Mouse (Mus musculus) adrenal gland, postnatal 4 days (tissue): ENCODE results near the gene Smim20. TPM values are rescaled to one million over a fixed set of nuclear protein-coding genes. Genes with fewer than 3 reads are reported as not detected.

Source experiments
- DNase-seq, 2 experiments: peaks; one replicate each; pipeline ENCODE4 v3.0.0; 2021 to 2022; ENCODE audit warnings: low spot score in 2 of 2, mixed read lengths in 2 of 2
- total RNA-seq, 2 experiments: library from RNA; stranded (reverse); gene quantifications; 2 replicates each; pipeline ENCODE4 v1.2.3; 2021

Gene Smim20
- total RNA-seq, 2 experiments from 2014 or later, result 66.2 to 71.2 TPM

DNA sequence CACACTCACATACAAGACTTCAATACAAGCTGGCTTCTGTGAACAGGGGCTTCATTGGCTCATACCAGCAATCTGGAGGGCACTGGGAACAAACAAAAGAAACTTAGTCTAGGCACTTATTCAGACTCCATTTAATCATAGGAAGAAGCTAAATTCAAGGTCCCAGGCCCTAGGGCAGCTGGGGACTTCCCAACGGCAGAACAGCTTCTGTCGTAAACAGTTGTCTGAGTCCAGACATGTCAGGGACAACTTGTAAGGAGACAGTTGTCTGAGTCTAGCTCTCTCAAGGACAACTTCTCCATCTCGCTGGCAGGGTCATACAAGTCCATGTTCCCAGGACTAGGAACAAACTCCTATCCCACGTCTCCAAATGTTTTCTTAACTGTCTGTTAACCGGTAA lies 2.8 kb upstream of the Smim20 start:
- no peak for DNase-seq

DNA sequence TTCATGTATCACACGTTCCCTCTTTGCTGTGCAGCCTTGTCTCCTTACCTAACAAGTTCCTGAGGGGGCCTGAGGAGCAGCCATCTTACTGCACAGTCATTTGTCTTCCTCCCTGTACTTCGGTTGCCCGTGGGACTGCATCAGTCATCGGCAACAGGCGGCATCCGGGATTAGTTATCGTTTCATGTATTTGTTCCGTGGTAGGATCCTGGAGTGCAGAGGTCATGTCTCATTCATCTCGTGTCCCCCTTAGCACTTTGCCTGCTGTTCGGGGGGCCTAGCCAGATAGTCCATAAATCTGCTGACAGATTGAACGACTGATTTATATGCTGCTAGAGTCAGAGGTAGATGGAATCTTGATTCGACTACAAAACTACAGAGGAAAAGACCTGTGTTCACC lies 1.1 kb upstream of the Smim20 start:
- no peak for DNase-seq

GRCm38 (mm10) chr5:53266181-53266580 lies 702 bp upstream of the Smim20 start:
- DNase-seq, result no peak

DNA sequence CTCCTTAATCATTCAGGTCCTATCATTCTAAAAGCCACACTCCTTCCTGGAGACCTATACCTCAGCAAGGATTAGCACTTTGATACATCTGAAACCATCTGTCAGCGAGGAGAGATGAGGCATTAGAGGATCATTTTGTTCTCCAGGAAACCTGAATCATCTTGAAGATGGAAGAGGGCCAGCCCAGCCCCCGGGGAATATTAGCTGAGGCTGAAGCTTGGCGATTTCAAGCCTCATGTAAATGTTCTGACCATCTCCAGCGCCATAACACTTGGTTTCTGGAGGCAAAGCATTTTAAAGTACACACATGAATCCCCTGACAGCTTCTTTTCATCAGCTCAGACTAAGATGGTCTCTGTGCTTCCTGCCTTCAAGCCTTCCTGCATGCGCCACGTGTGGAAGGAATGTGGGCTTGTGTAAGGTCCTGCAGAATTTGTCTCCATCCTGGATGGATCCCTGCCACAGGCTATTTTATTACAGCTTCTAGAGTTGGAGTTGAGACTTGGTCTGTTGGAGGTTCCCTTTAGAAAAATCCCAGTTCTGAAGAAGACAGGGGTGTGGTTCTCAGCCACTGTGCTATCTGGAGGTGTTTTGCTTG lies 1.3 kb downstream of the Smim20 start:
- no peak for DNase-seq

- no peak for DNase-seq
Observed at GRCm38 (mm10) chr5:53269799-53270198, 2.9 kb downstream of the Smim20 start.

- no peak for DNase-seq
Observed at GRCm38 (mm10) chr5:53270947-53271711, 4.2 kb downstream of the Smim20 start.

- no peak for DNase-seq
Observed at GRCm38 (mm10) chr5:53272626-53273025, 5.7 kb downstream of the Smim20 start.

- DNase-seq, result no peak
Observed at GRCm38 (mm10) chr5:53273699-53274430, 7.0 kb downstream of the Smim20 start.

- no peak for DNase-seq
Observed at GRCm38 (mm10) chr5:53274811-53275355, 8.0 kb downstream of the Smim20 start.

GRCm38 (mm10) chr5:53275376-53275775 lies 8.5 kb downstream of the Smim20 start:
- no peak for DNase-seq

DNA sequence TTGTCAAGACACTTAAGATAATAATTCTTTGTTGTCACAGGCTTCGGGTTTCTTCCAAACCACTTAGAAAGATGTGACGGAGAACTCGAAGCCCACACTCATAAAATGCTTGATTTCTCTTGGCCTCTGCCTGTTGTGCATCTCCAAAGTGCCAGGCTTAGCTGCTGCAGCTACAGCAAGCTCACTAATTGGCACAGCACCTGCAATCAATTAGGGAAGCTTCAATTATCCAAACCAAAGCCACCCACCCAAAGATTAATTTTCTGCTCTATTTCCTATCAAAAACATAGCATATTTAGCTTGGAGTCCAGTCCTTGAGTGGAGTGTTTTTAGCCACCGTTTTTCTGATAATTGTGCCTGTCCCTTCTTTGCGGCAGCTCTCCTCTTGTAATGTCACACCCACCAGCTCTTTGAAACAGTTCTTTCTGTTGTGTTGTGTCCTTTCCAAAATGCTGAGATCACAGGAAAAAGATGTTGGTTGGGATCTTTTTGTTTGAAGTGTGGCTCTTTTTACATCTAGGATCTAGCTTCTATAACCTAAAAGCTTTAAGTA lies 9.7 kb downstream of the Smim20 start:
- no peak for DNase-seq

- DNase-seq, result no peak
Observed at GRCm38 (mm10) chr5:53277716-53278263, 10.9 kb downstream of the Smim20 start.

DNA sequence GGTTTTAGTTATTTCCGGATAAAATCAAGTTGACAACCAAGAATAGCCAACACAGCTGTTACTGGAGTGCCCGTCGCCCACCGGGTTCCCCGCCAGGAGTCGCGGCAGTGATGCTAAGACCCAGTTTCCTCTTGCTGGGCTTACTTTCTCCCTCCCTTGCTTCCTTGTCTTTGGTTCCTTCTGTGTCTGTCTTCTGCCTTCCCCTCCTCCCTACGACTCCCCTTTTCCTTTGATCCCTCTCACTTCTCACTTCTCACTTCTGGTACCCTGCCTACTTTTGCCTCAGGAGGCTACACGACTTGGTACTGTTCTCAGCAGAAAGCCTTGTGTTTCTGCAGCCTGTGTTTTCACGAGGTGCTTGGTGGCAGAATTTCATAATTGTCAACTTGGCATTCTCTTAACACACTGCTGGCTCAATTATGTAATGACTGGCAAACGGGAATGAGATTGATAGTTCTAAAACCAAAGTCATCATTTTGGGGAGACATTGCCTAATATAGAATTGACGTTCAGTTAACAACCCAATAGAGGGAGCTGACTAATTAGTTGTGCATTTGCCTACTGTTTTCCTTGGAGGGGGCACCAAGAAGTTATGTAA lies 12.4 kb downstream of the Smim20 start:
- no peak for DNase-seq

- DNase-seq, result no peak
Observed at GRCm38 (mm10) chr5:53282487-53282886, 15.6 kb downstream of the Smim20 start.

GRCm38 (mm10) chr5:53286406-53286805 lies 19.5 kb downstream of the Smim20 start:
- DNase-seq, result no peak

GRCm38 (mm10) chr5:53289438-53289837 lies 22.6 kb downstream of the Smim20 start:
- DNase-seq, result no peak

DNA sequence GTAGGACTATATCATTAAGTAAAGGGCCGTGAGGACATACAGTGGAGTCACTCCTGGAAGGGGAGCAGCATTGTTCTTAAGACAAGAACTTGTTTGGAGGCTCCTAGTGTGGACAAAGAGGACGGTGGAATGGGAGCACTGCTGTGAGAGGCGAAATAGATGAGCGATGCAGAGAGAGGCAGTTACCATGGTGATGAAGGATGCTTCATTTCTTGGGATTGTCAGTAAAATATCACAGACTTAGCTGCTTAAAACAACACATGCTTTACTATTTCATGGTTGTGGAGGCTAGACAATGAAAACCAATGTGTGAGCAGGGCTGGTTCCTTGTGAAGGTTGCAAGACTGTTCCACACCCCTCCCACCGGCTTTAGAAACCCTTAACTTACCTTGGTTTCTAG lies 27.7 kb downstream of the Smim20 start:
- no peak for DNase-seq

DNA sequence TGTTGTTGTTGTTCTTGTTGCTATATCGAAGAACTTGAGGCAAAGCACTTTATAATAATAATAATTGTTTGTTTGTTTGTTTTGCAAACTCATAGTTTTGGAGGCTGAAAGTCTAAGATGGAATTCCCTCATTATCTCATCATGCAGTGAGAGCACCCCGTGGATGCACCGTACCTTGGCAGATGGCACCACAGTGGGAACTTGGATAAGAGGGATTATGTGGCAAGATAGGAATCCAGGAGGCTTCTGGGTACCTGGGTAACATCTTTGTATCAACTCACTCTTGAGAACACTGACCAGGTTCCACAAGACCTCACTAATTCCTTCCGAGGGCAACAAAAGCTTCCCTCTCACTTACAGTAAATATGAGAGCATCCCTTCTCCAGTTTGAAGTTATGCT lies 30.1 kb downstream of the Smim20 start:
- DNase-seq, result no peak

DNA sequence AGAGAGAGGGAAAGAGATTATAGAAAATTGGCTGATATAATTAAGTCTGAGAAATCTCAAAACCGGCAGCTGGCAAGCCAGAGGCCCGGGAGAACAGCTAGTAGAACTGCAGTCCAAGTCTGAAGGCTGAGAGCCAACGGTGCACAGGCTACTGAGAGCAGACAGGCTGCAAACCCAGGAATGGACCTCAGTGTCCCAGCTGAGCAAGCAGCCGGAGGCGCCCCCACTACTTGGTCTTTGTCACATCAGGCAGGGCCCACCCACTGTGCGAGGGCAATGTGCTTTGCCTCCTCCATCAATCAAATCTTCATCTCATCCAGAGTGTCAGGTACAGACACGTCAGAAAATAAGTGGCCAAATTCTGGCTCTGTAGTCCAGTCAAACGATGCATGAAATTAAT lies 34.6 kb downstream of the Smim20 start:
- DNase-seq, result no peak

DNA sequence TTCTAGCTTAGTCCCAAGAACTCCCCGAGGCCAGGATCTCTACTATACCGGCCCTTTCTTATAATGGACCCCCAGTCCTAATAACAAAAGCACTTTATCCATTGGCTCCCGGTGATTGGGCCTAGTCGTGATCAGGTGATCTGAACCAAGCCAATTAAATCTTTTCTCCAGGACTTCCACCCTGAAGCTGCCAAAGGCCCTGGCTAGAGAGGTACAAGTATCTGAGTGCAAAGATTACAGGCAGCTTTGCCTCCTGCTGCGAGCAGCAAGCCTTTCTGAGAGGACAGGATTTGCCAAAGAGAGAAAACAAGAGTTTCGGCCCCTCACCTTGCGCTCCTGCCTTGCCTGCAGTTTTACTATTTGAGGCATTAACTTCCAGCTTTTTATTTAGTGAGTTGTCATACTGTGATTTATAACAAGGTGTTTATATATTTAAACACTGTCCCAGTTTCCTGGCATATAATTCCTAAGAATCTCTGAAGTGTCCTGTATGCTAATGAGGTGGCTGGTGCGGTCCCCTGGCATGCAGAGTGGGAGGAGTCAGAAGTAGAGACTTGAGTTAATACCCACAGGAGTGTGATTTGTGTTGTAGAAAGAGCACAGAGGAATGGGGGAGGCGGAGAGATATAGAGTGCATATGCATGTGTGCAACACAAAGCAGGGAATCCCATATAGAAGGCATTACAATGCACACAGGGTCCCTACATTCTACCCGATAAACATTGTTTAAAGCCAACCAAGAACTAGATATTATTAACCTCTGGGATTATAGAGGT lies 36.2 kb downstream of the Smim20 start:
- DNase-seq, result no peak
